Mouse (Mus musculus) heart, adult 2 months (tissue): Measurements from ENCODE around the gene Vamp1. TPM values are rescaled to one million over a fixed set of nuclear protein-coding genes. Genes with fewer than 3 reads are reported as not detected.

Experiments used
- DNase-seq, 2 experiments: peaks; one replicate each; pipeline ENCODE4 v3.0.0; 2021
- H3K27ac ChIP-seq: fragments of 200-600 bp; 2 replicates; pipeline ENCODE4 v1.8.1; 2022
- H3K27me3 ChIP-seq: fragments of 200-500 bp; 2 replicates; pipeline ENCODE4 v1.6.1; 2012; ENCODE audit warnings: mild to moderate bottlenecking, low read length, inconsistent platforms, mixed read lengths; ENCODE audit not compliant: control insufficient read depth, insufficient read depth
- H3K36me3 ChIP-seq: fragments of 200-500 bp; 2 replicates; pipeline ENCODE4 v1.6.1; 2012; ENCODE audit warnings: low read length, inconsistent platforms; ENCODE audit not compliant: control insufficient read depth, insufficient read depth
- H3K4me1 ChIP-seq: fragments of 200-500 bp; 2 replicates; pipeline ENCODE4 v1.6.1; 2011; ENCODE audit warnings: low read length; ENCODE audit not compliant: control insufficient read depth, insufficient read depth
- H3K4me3 ChIP-seq: fragments of 200-600 bp; 2 replicates; pipeline ENCODE4 v1.8.1; 2022
- H3K79me2 ChIP-seq: fragments of 200-500 bp; replicated peaks from 2 replicates; pipeline ENCODE4 v1.6.1; 2012; ENCODE audit warnings: mild to moderate bottlenecking, inconsistent platforms, low read length, moderate library complexity, mixed read lengths; ENCODE audit not compliant: control insufficient read depth, insufficient read depth
- H3K9ac ChIP-seq: fragments of 200-500 bp; 2 replicates; pipeline ENCODE4 v1.6.1; 2012; ENCODE audit warnings: low read depth, mild to moderate bottlenecking, control low read depth, inconsistent platforms, low read length, mixed read lengths
- CTCF ChIP-seq: fragments of 200-600 bp; IDR thresholded peaks from 2 replicates; pipeline ENCODE4 v1.8.1; 2022; ENCODE audit warnings: antibody characterized with exemption, mild to moderate bottlenecking, moderate library complexity
- EP300 ChIP-seq: fragments of 200-500 bp; IDR thresholded peaks from 2 replicates; pipeline ENCODE4 v1.6.1; 2011; ENCODE audit warnings: low read depth, low read length, control low read depth; ENCODE audit not compliant: insufficient read depth
- POLR2A ChIP-seq: fragments of 200-500 bp; IDR thresholded peaks from 2 replicates; pipeline ENCODE4 v1.6.1; 2011; ENCODE audit warnings: mild to moderate bottlenecking, low read depth, low read length, control low read depth; ENCODE audit not compliant: insufficient read depth
- WGBS: fragments of 180-500 bp; shearing (Covaris S2); methylation state at CpG from one replicate; pipeline ENCODE4 v1.1.7; 2018; 5-methylcytosine and 5-hydroxymethylcytosine counted together
- intact Hi-C: fragments of 180-260 bp; cut with DNase I; formaldehyde crosslinking; loops from one replicate; pipeline ENCODE4 v1.15.1; 2025
- polyA plus RNA-seq: library from polyadenylated mRNA; depleted of rRNA; stranded (reverse); fragments of >200 nt; gene quantifications from 2 replicates; pipeline ENCODE4 v1.2.3, GENCODE M21; 2012
- total RNA-seq, 2 experiments: library from RNA; stranded (reverse); gene quantifications; 2 replicates each; pipeline ENCODE4 v1.2.3; 2021

Vamp1 gene
- total and polyA plus RNA-seq, 3 experiments, result 4.9 to 14.1 (median 5.3) TPM

GRCm38 (mm10) chr6:125172474-125172873, 42.9 kb upstream of the Vamp1 start:
- DNase-seq, result no peak
- intact Hi-C loops, result loop anchor here (5.0 kb wide), 1 partner anchor 125 kb away; the partner anchor contains the start of gene Acrbp
- H3K9ac ChIP-seq, result no peak overlapping the region

GRCm38 (mm10) chr6:125173256-125173655, 42.1 kb upstream of the Vamp1 start:
- intact Hi-C loops, result loop anchor here (5.0 kb wide), 1 partner anchor 126 kb away; the partner anchor contains the start of gene Acrbp
- no peaks in the 10 kb centered on the region for H3K36me3 ChIP-seq
- WGBS, result 89% methylated on average over 7 of the region's 7 CpGs
- no peaks in the 10 kb centered on the region for H3K27me3 ChIP-seq
- TF ChIP-seq CTCF, result no peak
- TF ChIP-seq EP300, result no peak
- no peak for TF ChIP-seq POLR2A
- H3K79me2 ChIP-seq, result no peaks in the 10 kb centered on the region
- no peak for DNase-seq
- H3K4me3 ChIP-seq, result no peak overlapping the region
- no peaks in the 10 kb centered on the region for H3K4me1 ChIP-seq
- no peak overlapping the region for H3K9ac ChIP-seq
- H3K27ac ChIP-seq, result no peak overlapping the region

More at GRCm38 (mm10) chr6:125172474-125172873, 42.9 kb upstream of the Vamp1 start:
- no peak overlapping the region for H3K4me3 ChIP-seq
- no peak for TF ChIP-seq EP300
- TF ChIP-seq POLR2A, result no peak
- no peak for TF ChIP-seq CTCF
- no peaks in the 10 kb centered on the region for H3K27me3 ChIP-seq
- no peaks in the 10 kb centered on the region for H3K79me2 ChIP-seq
- no peak overlapping the region for H3K27ac ChIP-seq
- no peaks in the 10 kb centered on the region for H3K4me1 ChIP-seq
- 42% methylated on average over 2 of the region's 2 CpGs for WGBS
- H3K36me3 ChIP-seq, result no peaks in the 10 kb centered on the region

- no peak for DNase-seq
- no peak overlapping the region for H3K4me3 ChIP-seq
- WGBS, result 93% methylated on average over 5 of the region's 5 CpGs
- no peak overlapping the region for H3K27ac ChIP-seq
- no peak for TF ChIP-seq POLR2A
- no peak for TF ChIP-seq CTCF
- no peak for TF ChIP-seq EP300
- no peak overlapping the region for H3K9ac ChIP-seq
- no peaks in the 10 kb centered on the region for H3K27me3 ChIP-seq
- intact Hi-C loops, result no loop called here
- H3K36me3 ChIP-seq, result no peaks in the 10 kb centered on the region
- no peaks in the 10 kb centered on the region for H3K4me1 ChIP-seq
- H3K79me2 ChIP-seq, result no peaks in the 10 kb centered on the region
Observed at GRCm38 (mm10) chr6:125175469-125175868, 39.9 kb upstream of the Vamp1 start.

GRCm38 (mm10) chr6:125179601-125180000, 35.8 kb upstream of the Vamp1 start:
- WGBS, result 91% methylated on average over 7 of the region's 7 CpGs
- Histone ChIP-seq H3K4me3 (no peak overlapping the region), H3K9ac (no peak overlapping the region), H3K27me3 (no peaks in the 10 kb centered on the region), H3K79me2 (no peaks in the 10 kb centered on the region), H3K27ac (no peak overlapping the region), H3K36me3 (no peaks in the 10 kb centered on the region), H3K4me1 (no peaks in the 10 kb centered on the region; the same call in 1 of the 2 replicates)
- no peak for TF ChIP-seq EP300
- TF ChIP-seq POLR2A, result no peak
- no peak for TF ChIP-seq CTCF
- peak in 1 of 2 experiments; percentile 12 for DNase-seq
- intact Hi-C loops, result no loop called here

- H3K79me2 ChIP-seq, result no peaks in the 10 kb centered on the region
- DNase-seq, result no peak
- H3K27me3 ChIP-seq, result no peaks in the 10 kb centered on the region
- H3K36me3 ChIP-seq, result no peaks in the 10 kb centered on the region
- H3K9ac ChIP-seq, result no peak overlapping the region
- 51% methylated on average over 5 of the region's 5 CpGs for WGBS
- TF ChIP-seq EP300 (no peak), CTCF (no peak), POLR2A (no peak)
- H3K27ac ChIP-seq, result no peak overlapping the region
- intact Hi-C loops, result no loop called here
- no peak overlapping the region for H3K4me3 ChIP-seq
- no peaks in the 10 kb centered on the region; the same call in 1 of the 2 replicates for H3K4me1 ChIP-seq
Observed at GRCm38 (mm10) chr6:125182133-125182532, 33.2 kb upstream of the Vamp1 start.

GRCm38 (mm10) chr6:125186203-125186602, 29.1 kb upstream of the Vamp1 start:
- Histone ChIP-seq H3K27ac (no peak overlapping the region), H3K4me3 (no peak overlapping the region), H3K79me2 (no peaks in the 10 kb centered on the region), H3K27me3 (no peaks in the 10 kb centered on the region), H3K36me3 (no peaks in the 10 kb centered on the region), H3K4me1 (peaks cover 2% of the 10 kb centered on the region), H3K9ac (no peak overlapping the region)
- DNase-seq, result no peak
- TF ChIP-seq POLR2A, result no peak
- TF ChIP-seq CTCF, result no peak
- no peak for TF ChIP-seq EP300
- intact Hi-C loops, result no loop called here
- 92% methylated on average over 10 of the region's 10 CpGs for WGBS
